Mouse (Mus musculus): Measurements from ENCODE around the gene Arhgap32.
"Not testable (repeated sequence)": the region's sequence is repeated elsewhere in the genome, so short reads cannot be mapped to it uniquely, and the experiment has no call there.

Gene Arhgap32

DNA sequence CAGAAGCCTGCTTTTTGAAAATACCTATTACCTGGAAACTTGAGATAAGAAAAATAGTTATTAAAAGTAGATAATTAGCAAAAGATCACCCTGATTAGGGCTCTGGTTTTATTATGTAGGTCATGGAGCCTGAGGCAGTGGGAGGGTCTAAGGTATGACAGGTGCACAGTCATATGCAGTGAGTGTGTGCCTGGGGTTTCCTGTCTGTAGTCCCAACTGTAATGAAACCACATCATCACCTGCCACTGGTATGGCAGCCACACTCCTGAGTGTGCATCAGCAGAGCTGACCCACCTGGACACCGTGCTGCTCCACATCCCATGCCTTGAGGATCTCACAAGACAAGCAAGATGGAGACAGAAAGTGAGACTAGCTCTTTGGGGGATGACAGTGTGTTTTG lies at the start of gene Arhgap32:
TSS of gene Arhgap32 (plus strand) at position 351 of the 400 bp plus-strand sequence.
- DNase-seq: no peak

- no peak for DNase-seq
Measured at GRCm38 (mm10) chr9:32072778-32073177, 43.2 kb upstream of the Arhgap32 start.

DNA sequence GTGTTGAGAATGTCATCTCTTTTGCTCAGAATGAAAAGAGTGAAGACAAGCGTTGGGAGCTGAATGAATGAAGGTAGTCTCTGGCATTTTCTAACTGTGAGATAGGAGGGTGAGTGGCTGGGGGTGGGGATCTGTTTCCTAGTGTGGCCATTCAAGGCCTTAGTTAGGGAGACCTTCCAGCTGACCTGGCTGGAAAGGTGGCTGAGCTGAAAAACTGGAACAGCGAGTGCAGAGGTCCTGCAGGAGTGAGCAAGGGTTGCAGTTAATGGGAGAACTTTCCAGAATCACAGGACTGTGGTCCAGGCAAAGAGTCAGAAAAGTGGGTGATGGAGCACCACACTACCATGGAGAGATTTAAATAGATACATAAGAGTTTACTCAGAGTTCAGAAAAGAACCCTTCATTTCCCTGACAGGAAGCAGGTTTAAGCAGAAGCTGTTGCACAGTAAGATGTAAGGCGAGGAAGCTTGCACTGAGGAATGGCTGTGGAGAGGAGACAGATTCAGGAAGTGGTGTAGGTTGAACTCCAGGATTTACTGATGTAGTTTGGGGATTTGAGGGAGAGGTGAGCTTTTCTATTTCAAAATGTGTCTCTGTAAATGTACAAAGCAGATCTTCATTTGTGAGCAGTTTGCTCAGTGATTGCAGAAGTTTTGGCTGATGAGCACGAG lies 27.7 kb upstream of the Arhgap32 start:
- DNase-seq: no peak

GRCm38 (mm10) chr9:32088882-32089281 lies 27.1 kb upstream of the Arhgap32 start:
- DNase-seq: no peak

- DNase-seq: no peak
Measured at GRCm38 (mm10) chr9:32093456-32093855, 22.5 kb upstream of the Arhgap32 start.

DNA sequence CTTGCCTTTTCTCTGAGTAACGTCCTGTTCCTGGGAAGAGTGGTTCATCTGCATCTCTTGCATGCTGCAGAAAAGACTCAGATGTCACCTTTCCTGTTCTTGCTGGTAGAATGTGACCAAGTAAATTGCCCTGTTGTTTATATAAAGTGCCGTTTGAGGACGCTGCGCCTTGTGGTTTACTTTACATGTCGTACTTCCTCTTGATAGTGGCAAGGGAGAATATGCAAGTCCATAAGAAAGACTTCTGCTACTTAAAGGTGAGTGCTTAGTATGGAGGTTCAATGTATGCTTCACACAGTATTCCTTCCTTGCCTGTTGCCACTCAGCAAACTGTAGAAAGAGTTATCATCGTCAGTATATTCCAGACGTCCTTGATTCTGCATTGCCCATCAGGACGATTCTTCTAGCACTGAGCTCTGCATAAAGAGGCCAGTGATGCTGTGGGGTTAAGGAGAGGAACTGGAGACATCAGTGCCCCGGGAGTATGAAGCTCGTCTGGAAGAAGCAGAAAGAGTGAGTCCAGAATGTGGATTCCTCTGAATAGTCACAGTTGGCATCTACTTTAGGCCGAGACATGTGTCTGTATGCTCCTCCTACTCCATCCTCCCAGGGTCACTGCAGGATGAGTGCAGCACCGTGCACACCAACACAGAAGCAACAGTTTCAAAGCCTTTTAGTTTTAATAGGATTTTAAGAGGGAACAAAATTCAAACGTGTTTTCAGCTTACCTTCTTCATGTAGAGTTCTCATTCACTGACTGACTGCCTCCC lies 21.4 kb upstream of the Arhgap32 start:
- no peak for DNase-seq

DNA sequence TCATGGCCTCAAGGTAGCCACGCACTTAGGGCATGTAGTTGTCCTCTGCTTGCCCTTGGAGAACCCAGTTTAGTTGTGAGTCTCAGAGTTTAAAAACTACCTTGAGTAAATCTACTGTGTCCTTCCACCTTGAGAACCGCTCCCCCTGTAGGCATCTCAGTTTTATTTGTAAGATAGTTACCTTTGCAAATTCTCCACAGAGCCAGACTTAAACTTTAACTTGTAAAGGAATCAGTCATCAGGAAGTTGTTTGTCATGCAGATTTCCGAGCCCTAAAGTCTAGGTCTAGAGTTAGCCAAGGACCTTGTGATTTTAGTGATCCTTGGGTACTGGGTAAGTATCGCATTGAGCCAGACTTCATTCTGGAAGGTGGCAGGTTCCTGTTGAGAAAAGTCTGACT lies 20.4 kb upstream of the Arhgap32 start:
- no peak for DNase-seq

DNA sequence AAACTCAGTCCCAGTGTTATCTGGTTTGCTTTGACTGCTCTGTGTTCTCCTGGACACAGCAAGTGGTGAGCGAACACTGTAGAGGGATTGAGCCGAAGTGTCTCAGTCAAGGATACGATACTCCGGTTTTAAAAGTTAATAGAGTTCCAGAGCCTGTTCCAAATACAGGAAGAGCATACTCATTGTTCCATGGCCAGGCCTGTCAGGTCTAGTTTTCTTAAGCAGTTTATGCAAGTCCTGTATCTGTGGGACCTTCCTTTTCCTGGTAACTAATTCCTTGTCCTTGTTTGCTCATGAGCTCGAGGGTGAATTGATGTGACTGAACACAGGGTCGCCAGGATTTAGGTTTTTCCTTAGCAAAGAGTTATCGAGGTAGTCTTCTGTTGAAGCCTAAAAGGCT lies 19.4 kb upstream of the Arhgap32 start:
- DNase-seq: no peak

DNA sequence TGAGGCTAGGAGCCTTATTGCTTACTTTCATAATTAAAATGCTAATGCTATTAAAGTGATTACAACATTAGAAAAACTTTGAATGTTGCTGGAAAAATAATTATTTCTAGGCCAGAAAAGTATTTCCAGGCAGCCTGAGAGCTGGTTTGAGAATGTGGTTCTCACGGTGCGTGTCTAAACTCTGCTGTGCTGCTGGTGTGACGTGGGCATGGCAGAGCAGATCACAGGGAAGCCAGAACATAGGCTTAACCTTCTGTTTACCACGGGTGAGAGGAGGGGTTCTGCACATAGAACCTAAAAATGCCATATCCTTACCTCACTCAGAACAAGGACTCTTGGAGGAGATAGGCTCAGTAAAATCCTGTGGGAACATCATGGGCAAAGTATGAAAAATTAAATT lies 18.8 kb upstream of the Arhgap32 start:
- no peak for DNase-seq

- DNase-seq: no peak
Measured at GRCm38 (mm10) chr9:32098425-32099155, 17.3 kb upstream of the Arhgap32 start.

DNA sequence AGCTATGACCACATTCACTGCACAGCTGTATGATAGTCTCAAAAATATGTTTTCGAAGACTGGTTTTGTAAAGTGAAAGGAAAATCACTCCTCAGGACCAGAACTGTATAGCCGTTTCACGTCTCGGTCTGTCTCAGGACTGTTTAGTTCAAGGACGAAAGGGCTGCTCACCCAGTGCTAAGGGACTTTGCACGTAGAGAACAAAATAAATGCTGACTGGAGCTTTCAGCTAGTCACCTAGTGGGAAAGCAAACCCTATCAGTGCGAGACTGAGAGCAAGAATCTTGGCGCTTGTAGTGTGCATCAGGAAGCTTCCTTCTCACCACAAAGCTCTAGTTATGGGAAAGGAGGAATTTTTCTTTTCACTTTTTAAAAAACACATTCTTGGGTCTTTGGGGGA lies 15.4 kb upstream of the Arhgap32 start:
- DNase-seq: no peak

- no peak for DNase-seq
Measured at GRCm38 (mm10) chr9:32101488-32101887, 14.4 kb upstream of the Arhgap32 start.

DNA sequence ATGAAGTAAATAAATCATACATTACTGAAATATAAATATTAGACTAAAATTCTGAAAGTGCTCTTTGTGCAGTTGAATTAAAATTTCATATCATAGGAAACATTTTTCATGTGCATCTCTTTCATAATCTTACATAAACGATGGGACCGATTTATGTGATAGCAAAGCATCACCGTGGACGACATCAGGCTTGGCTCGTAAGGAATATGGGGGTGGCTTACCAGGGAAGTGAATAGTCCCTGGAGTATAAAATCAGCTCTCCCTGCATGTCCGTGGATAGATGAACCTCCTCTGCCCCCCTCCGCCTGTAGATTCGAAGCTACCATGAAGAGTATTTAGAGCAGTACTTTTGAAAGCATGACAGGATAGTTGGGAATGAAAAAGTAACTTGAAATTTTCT lies 11.3 kb upstream of the Arhgap32 start:
- no peak for DNase-seq

GRCm38 (mm10) chr9:32110376-32110775 lies 5.6 kb upstream of the Arhgap32 start:
- no peak for DNase-seq

DNA sequence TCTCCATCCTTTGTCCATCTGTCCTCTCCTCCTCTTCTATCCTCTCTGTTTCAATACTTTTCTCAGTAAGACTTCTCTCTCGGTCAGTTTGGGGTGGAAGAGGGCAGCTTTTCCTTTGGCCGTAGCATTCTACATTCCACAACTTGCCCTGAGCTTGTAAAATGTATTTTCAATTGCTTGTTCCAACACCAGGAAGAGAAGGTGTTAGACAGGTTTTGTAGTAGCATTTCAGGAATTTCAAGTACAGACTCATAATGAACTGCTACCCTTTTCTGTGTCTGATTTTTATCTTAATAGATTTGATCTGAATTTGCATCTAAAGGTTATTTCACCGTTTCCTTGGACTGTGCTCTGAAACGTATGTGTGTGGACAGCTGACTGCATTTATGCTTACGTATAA lies 336 bp downstream of the Arhgap32 start:
- no peak for DNase-seq

GRCm38 (mm10) chr9:32117876-32118275 lies 1.9 kb downstream of the Arhgap32 start:
- DNase-seq: no peak

DNA sequence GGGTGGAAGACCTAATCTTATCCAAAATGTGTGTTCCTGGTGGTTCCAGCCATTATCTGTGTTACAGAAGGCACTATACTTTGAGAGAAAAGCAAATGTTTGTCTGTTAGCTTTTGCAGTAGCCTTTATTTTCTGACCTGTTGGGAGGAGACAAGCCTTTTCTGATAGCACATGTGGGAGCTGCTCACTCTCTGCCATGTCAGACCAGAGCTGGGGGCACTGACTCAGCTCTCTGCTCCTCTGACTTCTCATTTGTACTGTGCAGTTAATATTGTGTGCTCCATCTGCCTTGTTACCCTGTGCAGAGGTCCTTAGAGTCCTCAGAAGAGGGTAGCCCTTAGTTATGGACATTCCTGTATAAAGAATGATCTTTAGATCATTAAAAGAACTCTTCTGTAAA lies 2.5 kb downstream of the Arhgap32 start:
- DNase-seq: no peak

GRCm38 (mm10) chr9:32119586-32119985 lies 3.6 kb downstream of the Arhgap32 start:
- DNase-seq: no peak

- DNase-seq: no peak
Measured at GRCm38 (mm10) chr9:32120162-32120561, 4.2 kb downstream of the Arhgap32 start.

DNA sequence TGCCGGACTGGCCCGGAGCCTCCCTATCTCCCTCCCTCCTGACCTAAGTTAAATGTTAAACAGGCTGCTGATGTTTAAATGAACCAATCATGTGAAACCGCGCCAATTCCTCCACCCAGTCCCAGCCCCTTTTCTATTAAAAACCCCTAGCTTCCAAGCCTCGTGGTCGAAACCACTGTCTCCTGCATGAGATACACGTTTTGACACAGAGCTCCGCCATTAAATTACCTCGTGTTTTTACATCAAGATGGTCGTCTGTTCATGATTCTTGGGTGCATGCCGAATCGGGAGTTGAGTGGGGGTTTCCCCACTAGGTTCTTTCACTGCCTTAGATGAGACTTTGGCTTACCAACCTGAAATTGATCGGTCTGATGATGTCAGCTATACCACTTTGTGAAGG lies 5.3 kb downstream of the Arhgap32 start:
- not testable (repeated sequence) for DNase-seq

- DNase-seq: no peak
Measured at GRCm38 (mm10) chr9:32136195-32136594, 20.3 kb downstream of the Arhgap32 start.

DNA sequence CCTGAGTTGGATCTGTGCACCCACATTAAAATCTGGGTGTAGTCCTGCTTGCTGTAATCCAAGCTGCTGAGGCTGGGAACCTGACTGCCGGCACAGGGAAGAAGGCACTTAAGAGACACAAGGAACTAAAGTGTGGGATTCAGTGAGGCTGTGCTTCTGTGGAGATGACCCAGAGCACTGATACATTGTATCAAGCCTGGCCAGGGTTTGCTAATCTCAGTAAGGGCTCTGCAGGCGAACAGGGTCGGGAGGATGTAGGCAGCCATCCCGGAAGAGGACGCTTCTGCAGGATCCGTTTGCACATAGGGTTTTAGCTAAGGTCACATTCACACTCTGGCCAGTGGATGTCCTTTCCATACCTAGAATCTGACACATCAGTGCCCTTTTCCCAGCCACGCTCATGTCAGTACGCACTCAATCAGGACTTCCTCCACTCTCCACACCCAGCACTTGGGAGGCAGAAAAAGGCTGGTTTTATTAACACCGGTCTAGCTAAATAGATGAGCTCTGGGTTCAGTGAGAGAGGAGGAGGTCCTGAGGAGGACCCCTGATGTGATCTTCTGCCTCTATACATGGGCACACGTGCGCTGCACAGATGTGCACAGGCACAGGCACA lies 20.9 kb downstream of the Arhgap32 start:
- no peak for DNase-seq

DNA sequence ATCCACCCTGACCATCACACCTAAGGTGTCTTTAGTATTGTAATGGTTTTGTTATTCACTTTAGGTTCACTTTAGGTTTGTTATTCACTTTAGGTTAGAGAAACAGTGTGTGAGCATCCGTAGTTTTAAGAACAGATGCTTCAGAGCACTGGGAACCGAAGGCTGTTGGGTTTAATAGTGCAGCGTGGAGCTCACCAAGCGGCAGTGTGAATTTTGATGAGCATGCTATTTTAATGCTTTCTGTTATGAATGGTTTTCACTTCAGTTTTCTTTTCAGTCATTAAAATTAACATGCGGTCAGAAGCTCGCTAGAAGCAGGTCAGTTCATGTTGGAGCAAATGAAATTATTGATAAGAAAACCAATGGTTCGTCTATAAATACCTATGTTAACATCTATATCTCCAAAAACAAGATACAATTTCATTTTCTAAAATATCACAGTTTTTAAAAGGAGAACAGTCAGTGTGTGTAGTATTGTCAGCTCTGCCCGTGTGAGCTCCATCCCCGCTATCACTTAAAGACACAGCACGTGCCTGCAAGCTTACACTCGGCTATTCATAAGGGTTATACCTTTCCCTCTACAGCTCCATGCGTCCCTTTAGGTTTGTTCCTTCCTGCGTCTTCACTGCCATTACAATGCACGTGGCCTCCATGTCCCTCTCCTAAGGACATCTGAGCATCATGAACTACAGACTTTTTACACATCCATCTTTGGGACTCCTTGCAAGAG lies 21.9 kb downstream of the Arhgap32 start:
- no peak for DNase-seq

Data from cerebellum, postnatal 25 days (tissue).